Mouse (Mus musculus) liver, embryonic 14.5 days (tissue): ENCODE data around the gene Gclm.
"Not testable (repeated sequence)": the region's sequence is repeated elsewhere in the genome, so short reads cannot be mapped to it uniquely, and the experiment has no call there.

ENCODE experiments used
- CTCF ChIP-seq: IDR thresholded peaks from 2 replicates; pipeline ENCODE4 v1.5.1; 2016; ENCODE audit warnings: antibody characterized with exemption, low read depth, control low read depth
- EP300 ChIP-seq: IDR thresholded peaks from 2 replicates; pipeline ENCODE4 v1.6.1; 2016; ENCODE audit warnings: antibody characterized with exemption, low read depth

- TF ChIP-seq CTCF, EP300: not testable (repeated sequence)
Measured at GRCm38 (mm10) chr3:122289344-122289743, 44.0 kb downstream of the Gclm start.
